Mouse (Mus musculus): Measurements from ENCODE around the gene Mrpl54.

- TF ChIP-seq CTCF (IDR thresholded peaks at IDR 0.05; ENCODE audit: borderline replicate concordance, control insufficient read depth, extremely low read depth, insufficient read depth, low read length, poor library complexity) = no peak
- TF ChIP-seq POLR2A (IDR thresholded peaks at IDR 0.05; ENCODE audit: control insufficient read depth, extremely low read depth, insufficient read depth, low read length, poor library complexity) = no peak
These were observed 12.8 kb upstream of the Mrpl54 start for GRCm38 (mm10) chr10:81279496-81279895.

Measured in thymus, adult 2 months (tissue).